Comparison of ENCODE assay signal across 28 mouse cellular contexts in genomic region chr1:34507986-34508385, GRCm38 (mm10). TPM values are rescaled to one million over a fixed set of nuclear protein-coding genes. Genes with fewer than 3 reads are reported as not detected.
"Had no signal": no experiment of that assay in that cellular context is flagged by ENCODE, and none has a peak within 500 bp of the region (broad histone marks: within the 10 kb centered on the region; RNA-seq: fewer than 3 reads in every experiment).

No protein-coding gene starts in this region.

- DNase-seq: heart, postnatal 10 days; heart, postnatal 14 days; heart, postnatal 36 days; heart, postnatal 4 days; kidney, adult 11 months; kidney, adult 18-20 months; kidney, adult 2 months; kidney, adult 8-10 months; kidney, adult 9 months; kidney, postnatal 10 days; kidney, postnatal 14 days; kidney, postnatal 25 days; kidney, postnatal 36 days; kidney, postnatal 4 days; layer of hippocampus, adult 9-11 months; layer of hippocampus, postnatal 36 days had no signal

RNA-seq across cellular contexts. Expression of gene Prss39, which starts 9.8 kb away (rescaled TPM):
- total RNA-seq: heart, postnatal 10 days; heart, postnatal 14 days; heart, postnatal 25 days; heart, postnatal 36 days; heart, postnatal 4 days; hindbrain, postnatal 0 days; layer of hippocampus, adult 18-20 months; layer of hippocampus, adult 2 months; layer of hippocampus, adult 8-10 months; layer of hippocampus, postnatal 10 days; layer of hippocampus, postnatal 14 days; layer of hippocampus, postnatal 25 days; layer of hippocampus, postnatal 36 days; left cerebral cortex, adult 18-20 months; left cerebral cortex, adult 2 months; left cerebral cortex, adult 8-10 months had no signal

RNA-seq across cellular contexts. Expression of gene Cfc1, which starts 27.5 kb away (rescaled TPM):
- total RNA-seq: heart, postnatal 10 days; heart, postnatal 14 days; heart, postnatal 25 days; heart, postnatal 36 days; heart, postnatal 4 days; layer of hippocampus, adult 18-20 months; layer of hippocampus, adult 8-10 months; layer of hippocampus, postnatal 10 days; layer of hippocampus, postnatal 14 days; layer of hippocampus, postnatal 25 days; layer of hippocampus, postnatal 36 days; left cerebral cortex, adult 18-20 months; left cerebral cortex, adult 2 months; left cerebral cortex, adult 8-10 months had no signal

RNA-seq across cellular contexts. Expression of gene Prss40, which starts 52.8 kb away (rescaled TPM):
- total RNA-seq: heart, postnatal 10 days; heart, postnatal 14 days; heart, postnatal 25 days; heart, postnatal 36 days; heart, postnatal 4 days; hematopoietic stem cell, adult 5-6 weeks; hindbrain, postnatal 0 days; layer of hippocampus, adult 18-20 months; layer of hippocampus, adult 2 months; layer of hippocampus, adult 8-10 months; layer of hippocampus, postnatal 10 days; layer of hippocampus, postnatal 14 days; layer of hippocampus, postnatal 25 days; layer of hippocampus, postnatal 36 days; left cerebral cortex, adult 18-20 months; left cerebral cortex, adult 2 months; left cerebral cortex, adult 8-10 months had no signal
